Mouse (Mus musculus) bone marrow, adult 2 months (tissue): ENCODE measurements around the gene Slc35g3.

ENCODE experiments used
- CTCF ChIP-seq: fragments of 200-500 bp; IDR thresholded peaks from 2 replicates; pipeline ENCODE4 v1.5.1; 2011; ENCODE audit warnings: low read length, control low read depth; ENCODE audit not compliant: control insufficient read depth, insufficient read depth
- POLR2A ChIP-seq: fragments of 200-500 bp; IDR thresholded peaks from 2 replicates; pipeline ENCODE4 v1.6.1; 2011; ENCODE audit warnings: low read depth, mild to moderate bottlenecking, control low read depth, low read length, borderline replicate concordance; ENCODE audit not compliant: control insufficient read depth

- no peak for TF ChIP-seq CTCF
- no peak for TF ChIP-seq POLR2A
Measured at GRCm38 (mm10) chr11:69781828-69782227, 20.1 kb upstream of the Slc35g3 start.
